Mouse (Mus musculus) kidney, embryonic 14.5 days (tissue): Measurements from ENCODE around the gene Olfr1381. TPM values are rescaled to one million over a fixed set of nuclear protein-coding genes. Genes with fewer than 3 reads are reported as not detected.
"Not testable (repeated sequence)": the region's sequence is repeated elsewhere in the genome, so short reads cannot be mapped to it uniquely, and the experiment has no call there.

Experiments used
- ATAC-seq: fragments of 200-750 bp; cut with Nextera tagmentation; 2 replicates; pipeline ENCODE4 v1.8.0; 2017; ENCODE audit warnings: moderate number of reproducible peaks, mild to moderate bottlenecking, moderate TSS enrichment, moderate library complexity; ENCODE audit not compliant: low FRiP score, low TSS enrichment
- H3K27ac ChIP-seq: fragments of 300-500 bp; sonication (generic); 2 replicates; pipeline ENCODE4 v1.5.1; 2014; ENCODE audit warnings: low read depth, mild to moderate bottlenecking, low read length, moderate library complexity, mixed read lengths
- H3K27me3 ChIP-seq: fragments of 300-500 bp; sonication (generic); 2 replicates; pipeline ENCODE4 v1.6.1; 2014; ENCODE audit warnings: mild to moderate bottlenecking, low read length; ENCODE audit not compliant: control insufficient read depth, insufficient read depth
- H3K36me3 ChIP-seq: fragments of 300-500 bp; sonication (generic); 2 replicates; pipeline ENCODE4 v1.6.1; 2014; ENCODE audit warnings: low read length, mixed read lengths; ENCODE audit not compliant: control insufficient read depth, insufficient read depth
- H3K4me1 ChIP-seq: fragments of 300-500 bp; sonication (generic); 2 replicates; pipeline ENCODE4 v1.6.1; 2014; ENCODE audit warnings: low read length, mixed read lengths; ENCODE audit not compliant: control insufficient read depth, insufficient read depth
- H3K4me2 ChIP-seq: fragments of 300-500 bp; sonication (generic); replicated peaks from 2 replicates; pipeline ENCODE4 v1.6.1; 2014; ENCODE audit warnings: low read depth, mild to moderate bottlenecking, low read length
- H3K4me3 ChIP-seq: fragments of 300-500 bp; sonication (generic); 2 replicates; pipeline ENCODE4 v1.5.1; 2014; ENCODE audit warnings: mild to moderate bottlenecking, low read length
- H3K9ac ChIP-seq: fragments of 300-500 bp; sonication (generic); 2 replicates; pipeline ENCODE4 v1.6.1; 2014; ENCODE audit warnings: low read depth, mild to moderate bottlenecking, low read length, moderate library complexity
- H3K9me3 ChIP-seq: fragments of 300-500 bp; sonication (generic); 2 replicates; pipeline ENCODE4 v1.6.1; 2016; ENCODE audit warnings: low read length; ENCODE audit not compliant: control insufficient read depth
- WGBS: fragments of 180-500 bp; shearing (Covaris S2); extraction: QIAGEN DNeasy Blood & Tissue Kit; methylation state at CpG from one replicate; pipeline ENCODE4 v1.1.7; 2014; 5-methylcytosine and 5-hydroxymethylcytosine counted together
- polyA plus RNA-seq: library from polyadenylated mRNA; unstranded; fragments of >200 nt; fragmentation: Nextera tagmentation; extraction: Ambion mirVana; gene quantifications from 2 replicates; pipeline ENCODE4 v1.2.1, GENCODE M21; 2014

Gene Olfr1381
- polyA plus RNA-seq, 1 experiment from 2014 or later, result not detected

- H3K27me3 ChIP-seq, H3K4me1 ChIP-seq, H3K9ac ChIP-seq, ATAC-seq, H3K9me3 ChIP-seq, H3K27ac ChIP-seq, H3K4me3 ChIP-seq, H3K36me3 ChIP-seq, H3K4me2 ChIP-seq: not testable (repeated sequence)
- 78% methylated on average over 8 of the region's 8 CpGs for WGBS
Observed at GRCm38 (mm10) chr11:49580452-49580851, 37.2 kb downstream of the Olfr1381 start.

- no peak overlapping the region for H3K4me3 ChIP-seq
- 93% methylated on average over 19 of the region's 19 CpGs for WGBS
- no peaks in the 10 kb centered on the region for H3K27me3 ChIP-seq
- no peak overlapping the region for H3K27ac ChIP-seq
- no peaks in the 10 kb centered on the region for H3K9me3 ChIP-seq
- no peaks in the 10 kb centered on the region for H3K36me3 ChIP-seq
- no peak overlapping the region for H3K9ac ChIP-seq
- no peak overlapping the region for H3K4me2 ChIP-seq
- ATAC-seq, result no peak
- no peaks in the 10 kb centered on the region for H3K4me1 ChIP-seq
Observed at GRCm38 (mm10) chr11:49590213-49590612, 47.0 kb downstream of the Olfr1381 start.

- H3K27me3 ChIP-seq, H3K27ac ChIP-seq, H3K4me2 ChIP-seq, H3K4me1 ChIP-seq, H3K9me3 ChIP-seq, H3K4me3 ChIP-seq, H3K36me3 ChIP-seq, H3K9ac ChIP-seq, ATAC-seq: not testable (repeated sequence)
- 74% methylated on average over 2 of the region's 2 CpGs for WGBS
Observed at GRCm38 (mm10) chr11:49597149-49597548, 53.9 kb downstream of the Olfr1381 start.

Other genes starting within 250 kb of the Olfr1381 start
- not detected in 2 replicates for gene Olfr10, start 238.7 kb upstream of the Olfr1381 start, polyA plus RNA-seq
- gene Olfr1391, start 220.7 kb upstream of the Olfr1381 start, polyA plus RNA-seq, result not detected in 2 replicates
- not detected in 2 replicates for gene Olfr1390, start 208.3 kb upstream of the Olfr1381 start, polyA plus RNA-seq
- gene Olfr1389, start 120.4 kb upstream of the Olfr1381 start, polyA plus RNA-seq, result not detected in 2 replicates
- 0.11 TPM in 2 replicates for gene Olfr1388, start 106.8 kb upstream of the Olfr1381 start, polyA plus RNA-seq
- gene Olfr1387, start 88.1 kb upstream of the Olfr1381 start, polyA plus RNA-seq, result not detected in 2 replicates
- gene Olfr1386, start 78.4 kb upstream of the Olfr1381 start, polyA plus RNA-seq, result not detected in 2 replicates
- not detected in 2 replicates for gene Olfr1385, start 54.4 kb upstream of the Olfr1381 start, polyA plus RNA-seq
- gene Olfr1384, start 36.7 kb upstream of the Olfr1381 start, polyA plus RNA-seq, result not detected in 2 replicates
- not detected in 2 replicates for gene Olfr1383, start 23.8 kb upstream of the Olfr1381 start, polyA plus RNA-seq
- gene Olfr1382, start 15.2 kb upstream of the Olfr1381 start, polyA plus RNA-seq, result not detected in 2 replicates
- gene Olfr1380, start 13.4 kb downstream of the Olfr1381 start, polyA plus RNA-seq, result not detected in 2 replicates
- 6.5 and 10.6 TPM in 2 replicates for gene Flt4, start 65.8 kb downstream of the Olfr1381 start, polyA plus RNA-seq
- gene Scgb3a1, start 120.2 kb downstream of the Olfr1381 start, polyA plus RNA-seq, result not detected in 2 replicates
- gene Cnot6, start 169.3 kb downstream of the Olfr1381 start, polyA plus RNA-seq, result 75.3 and 77.4 TPM in 2 replicates